Mouse (Mus musculus) liver, embryonic 13.5 days (tissue): ENCODE results near the gene Zfp273. TPM values are rescaled to one million over a fixed set of nuclear protein-coding genes. Genes with fewer than 3 reads are reported as not detected.
"Not testable (repeated sequence)": the region's sequence is repeated elsewhere in the genome, so short reads cannot be mapped to it uniquely, and the experiment has no call there.

Experiments used
- ATAC-seq: fragments of 200-750 bp; cut with Nextera tagmentation; 2 replicates; pipeline ENCODE4 v1.8.0; 2017; ENCODE audit warnings: low read depth, mild to moderate bottlenecking, moderate number of reproducible peaks, moderate library complexity
- DNase-seq: peaks from one replicate; pipeline ENCODE4 v3.0.0; 2022
- H3K27ac ChIP-seq: fragments of 300-500 bp; sonication (generic); 2 replicates; pipeline ENCODE4 v1.5.1; 2015; ENCODE audit warnings: moderate library complexity, mild to moderate bottlenecking, inconsistent platforms
- H3K27me3 ChIP-seq: fragments of 300-500 bp; sonication (generic); 2 replicates; pipeline ENCODE4 v1.6.1; 2015; ENCODE audit warnings: mild to moderate bottlenecking, inconsistent platforms
- H3K36me3 ChIP-seq: fragments of 300-500 bp; sonication (generic); 2 replicates; pipeline ENCODE4 v1.6.1; 2015; ENCODE audit warnings: mild to moderate bottlenecking, inconsistent platforms
- H3K4me1 ChIP-seq: fragments of 300-500 bp; sonication (generic); replicated peaks from 2 replicates; pipeline ENCODE4 v1.6.1; 2015; ENCODE audit warnings: inconsistent platforms
- H3K4me2 ChIP-seq: fragments of 300-500 bp; sonication (generic); 2 replicates; pipeline ENCODE4 v1.6.1; 2015; ENCODE audit warnings: inconsistent platforms, mild to moderate bottlenecking, moderate library complexity
- H3K4me3 ChIP-seq: fragments of 300-500 bp; sonication (generic); replicated peaks from 2 replicates; pipeline ENCODE4 v1.5.1; 2015; ENCODE audit warnings: mild to moderate bottlenecking, inconsistent platforms
- H3K9ac ChIP-seq: fragments of 300-500 bp; sonication (generic); 2 replicates; pipeline ENCODE4 v1.6.1; 2015; ENCODE audit warnings: mild to moderate bottlenecking, inconsistent platforms
- H3K9me3 ChIP-seq: fragments of 300-500 bp; sonication (generic); replicated peaks from 2 replicates; pipeline ENCODE4 v1.6.1; 2016; ENCODE audit warnings: inconsistent platforms
- WGBS: fragments of 180-500 bp; shearing (Covaris S2); methylation state at CpG from one replicate; pipeline ENCODE4 v1.1.7; 2015; ENCODE audit not compliant: insufficient replicate concordance; 5-methylcytosine and 5-hydroxymethylcytosine counted together
- polyA plus RNA-seq: library from polyadenylated mRNA; unstranded; fragments of >200 nt; fragmentation: Nextera tagmentation; extraction: Ambion mirVana; gene quantifications from 2 replicates; pipeline ENCODE4 v1.2.1, GENCODE M21; 2015

Zfp273 gene
- polyA plus RNA-seq, 1 experiment from 2014 or later = 1.7 TPM

DNA sequence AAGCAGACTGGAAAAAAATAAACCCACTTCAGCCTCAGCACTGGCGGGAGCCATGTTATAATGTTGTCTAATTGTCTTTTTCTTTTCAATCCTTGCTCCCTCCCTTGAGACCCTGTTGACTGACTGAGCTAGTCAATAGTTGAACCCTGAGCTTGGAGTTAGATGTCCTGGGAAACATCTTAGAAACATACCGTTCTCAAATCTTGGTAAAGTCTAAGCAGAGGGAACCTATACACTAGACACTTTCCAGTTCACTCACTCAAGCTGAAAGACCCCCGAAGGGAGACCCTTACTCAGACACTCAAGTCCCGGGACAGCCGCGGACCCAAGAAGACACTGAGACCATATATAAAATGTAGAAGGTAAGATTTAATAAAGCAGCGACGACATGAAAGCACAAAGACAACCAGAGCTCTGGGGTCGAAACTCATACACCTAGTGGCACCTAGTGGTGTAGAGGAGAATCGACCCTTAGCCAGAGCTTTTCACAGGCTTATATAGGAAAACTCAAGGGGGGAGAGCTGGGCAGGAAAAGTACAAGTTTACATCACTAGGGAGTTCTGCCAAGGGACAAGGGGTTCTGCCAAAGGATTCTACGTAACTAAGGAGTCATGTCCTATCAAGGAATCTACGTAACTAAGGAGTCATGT, 62.6 kb downstream of the Zfp273 start:
- WGBS = 26% methylated on average over 8 of the region's 12 CpGs
- not testable (repeated sequence) for H3K9ac ChIP-seq, DNase-seq, H3K4me3 ChIP-seq, H3K4me1 ChIP-seq, H3K36me3 ChIP-seq, H3K9me3 ChIP-seq, H3K27me3 ChIP-seq, H3K4me2 ChIP-seq, H3K27ac ChIP-seq, ATAC-seq

Other genes with a start within 250 kb of the Zfp273 start
- gene Zfp729b, start 204.0 kb upstream of the Zfp273 start, polyA plus RNA-seq = 1.3 and 1.9 TPM in 2 replicates
- gene Gm49345, start 176.0 kb upstream of the Zfp273 start, polyA plus RNA-seq = 0.13 TPM in 1 of 2 replicates, not detected in the other
- gene Zfp729a, start 175.9 kb upstream of the Zfp273 start, polyA plus RNA-seq = 0.71 and 1.2 TPM in 2 replicates
- gene Zfp738, start 126.7 kb upstream of the Zfp273 start, polyA plus RNA-seq = 2.4 and 3.1 TPM in 2 replicates
- 1.3 and 2.1 TPM in 2 replicates for gene Zfp65, start 84.6 kb upstream of the Zfp273 start, polyA plus RNA-seq
- 1.1 and 1.5 TPM in 2 replicates for gene Zfp85, start 58.5 kb upstream of the Zfp273 start, polyA plus RNA-seq
- gene Zfp493, start 34.0 kb upstream of the Zfp273 start, polyA plus RNA-seq = 1.1 and 1.2 TPM in 2 replicates
- gene Gm10037, start 17.4 kb downstream of the Zfp273 start, polyA plus RNA-seq = 0.37 and 0.40 TPM in 2 replicates
- not detected in 2 replicates for gene BC048507, start 49.6 kb downstream of the Zfp273 start, polyA plus RNA-seq